Mouse (Mus musculus) stomach, embryonic 16.5 days (tissue): Measurements from ENCODE around the gene Nap1l1. TPM values are rescaled to one million over a fixed set of nuclear protein-coding genes. Genes with fewer than 3 reads are reported as not detected.

Source experiments
- ATAC-seq: fragments of 200-750 bp; cut with Nextera tagmentation; 2 replicates; pipeline ENCODE4 v1.8.0; 2017; ENCODE audit warnings: moderate number of reproducible peaks, moderate TSS enrichment; ENCODE audit not compliant: insufficient read depth, low FRiP score
- H3K27ac ChIP-seq: fragments of 300-500 bp; sonication (generic); 2 replicates; pipeline ENCODE4 v1.5.1; 2014; ENCODE audit warnings: low read length
- H3K27me3 ChIP-seq: fragments of 300-500 bp; sonication (generic); 2 replicates; pipeline ENCODE4 v1.6.1; 2014; ENCODE audit warnings: low read length, control low read depth, mixed read lengths; ENCODE audit not compliant: control insufficient read depth, insufficient read depth
- H3K36me3 ChIP-seq: fragments of 300-500 bp; sonication (generic); 2 replicates; pipeline ENCODE4 v1.6.1; 2014; ENCODE audit warnings: low read length; ENCODE audit not compliant: control insufficient read depth, insufficient read depth
- H3K4me1 ChIP-seq: fragments of 300-500 bp; sonication (generic); 2 replicates; pipeline ENCODE4 v1.6.1; 2014; ENCODE audit warnings: low read length, control low read depth, mixed read lengths; ENCODE audit not compliant: control insufficient read depth, insufficient read depth
- H3K4me2 ChIP-seq: fragments of 300-500 bp; sonication (generic); 2 replicates; pipeline ENCODE4 v1.6.1; 2014; ENCODE audit warnings: low read depth, low read length, mixed read lengths
- H3K4me3 ChIP-seq: fragments of 300-500 bp; sonication (generic); replicated peaks from 2 replicates; pipeline ENCODE4 v1.5.1; 2014; ENCODE audit warnings: mild to moderate bottlenecking, low read length
- H3K9ac ChIP-seq: fragments of 300-500 bp; sonication (generic); 2 replicates; pipeline ENCODE4 v1.6.1; 2014; ENCODE audit warnings: low read length
- H3K9me3 ChIP-seq: fragments of 300-500 bp; sonication (generic); replicated peaks from 2 replicates; pipeline ENCODE4 v1.6.1; 2016; ENCODE audit warnings: low read length, control low read depth; ENCODE audit not compliant: control insufficient read depth
- WGBS: fragments of 180-500 bp; shearing (Covaris S2); extraction: QIAGEN DNeasy Blood & Tissue Kit; methylation state at CpG from one replicate; pipeline ENCODE4 v1.1.7; 2014; 5-methylcytosine and 5-hydroxymethylcytosine counted together
- polyA plus RNA-seq: library from polyadenylated mRNA; unstranded; fragments of >200 nt; fragmentation: Nextera tagmentation; extraction: Ambion mirVana; gene quantifications from 2 replicates; pipeline ENCODE4 v1.2.1, GENCODE M21; 2015

Gene Nap1l1
- polyA plus RNA-seq, 1 experiment from 2014 or later, result 180 TPM

DNA sequence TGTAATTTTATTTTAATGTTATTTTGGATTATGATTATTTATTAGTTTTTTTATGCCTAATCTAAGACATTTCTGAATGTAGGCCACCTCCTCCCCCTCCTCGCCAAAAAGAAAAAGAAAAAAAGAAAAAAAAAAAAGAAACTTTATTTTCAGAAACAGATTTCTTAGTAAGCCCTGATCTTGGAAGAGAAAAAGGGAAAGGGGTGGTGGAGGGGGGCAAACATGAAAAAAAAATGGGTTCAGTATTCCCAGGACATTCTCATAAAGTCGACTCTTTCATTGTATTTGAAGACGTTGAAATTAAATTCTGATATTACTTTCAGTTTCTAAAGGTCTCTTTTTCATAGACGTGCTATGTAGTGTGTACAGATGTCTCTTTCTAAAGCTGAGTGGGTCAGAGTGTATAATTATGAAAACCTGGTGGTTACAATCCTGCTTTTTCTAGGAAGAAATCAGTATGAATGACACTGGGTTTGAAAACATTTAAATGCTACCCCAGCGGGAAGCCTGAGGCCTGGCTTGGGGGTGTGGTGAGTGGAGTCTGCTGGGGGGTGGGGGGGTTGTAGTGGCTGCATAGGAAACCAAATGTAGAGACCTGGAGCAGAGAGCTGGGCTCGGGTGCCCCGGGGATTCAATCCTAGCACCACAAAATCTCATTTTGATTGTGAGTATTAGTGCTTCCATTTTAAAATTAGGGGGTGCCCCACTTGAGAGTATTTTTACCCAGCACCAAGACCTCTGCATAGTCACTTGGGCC, 35.5 kb downstream of the Nap1l1 start:
- Histone ChIP-seq H3K9me3 (no peaks in the 10 kb centered on the region), H3K4me3 (peak overlapping the region; percentile 95), H3K36me3 (no peaks in the 10 kb centered on the region), H3K4me1 (peaks cover 29% of the 10 kb centered on the region), H3K27ac (peak overlapping the region; percentile 98), H3K4me2 (peak overlapping the region; percentile 95), H3K9ac (peak overlapping the region; percentile 98), H3K27me3 (no peaks in the 10 kb centered on the region)
- 13% methylated on average over 7 of the region's 7 CpGs for WGBS
- ATAC-seq, result no peak

DNA sequence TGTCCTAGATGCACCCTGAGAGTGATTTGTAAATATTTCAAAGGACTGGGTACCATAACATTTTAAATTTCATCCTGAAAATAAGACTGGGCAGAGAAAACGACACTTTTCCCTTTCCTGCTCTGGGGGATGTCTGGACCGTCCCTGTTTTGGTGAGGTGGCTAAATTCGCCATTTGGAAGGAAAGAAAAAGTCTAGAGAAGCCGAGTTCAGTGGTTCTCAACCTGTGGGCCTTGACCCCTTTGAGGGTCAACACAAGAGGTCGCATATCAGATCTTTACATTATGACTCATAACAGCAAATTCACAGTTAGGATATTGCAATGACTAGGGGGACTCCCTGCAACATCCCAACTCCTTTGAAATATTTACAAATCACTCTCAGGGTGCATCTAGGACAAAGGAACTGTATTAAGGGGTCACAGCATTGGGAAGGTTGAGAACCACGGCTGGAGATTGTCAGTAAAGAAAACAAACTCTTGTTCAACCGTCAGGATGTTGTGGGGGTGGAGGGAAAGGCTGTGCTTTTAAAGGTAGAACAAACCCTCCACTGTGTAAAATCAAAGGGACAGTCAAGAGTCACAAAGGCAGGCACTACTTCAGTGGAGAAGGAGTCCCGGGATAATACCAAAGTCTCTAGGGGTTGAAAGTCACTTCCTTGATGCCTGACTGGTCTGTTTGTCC, 36.2 kb downstream of the Nap1l1 start:
- Histone ChIP-seq H3K4me2 (peak overlapping the region; percentile 95), H3K9ac (peak overlapping the region; percentile 74), H3K4me1 (peaks cover 25% of the 10 kb centered on the region), H3K4me3 (peak overlapping the region; percentile 95), H3K27me3 (no peaks in the 10 kb centered on the region), H3K36me3 (no peaks in the 10 kb centered on the region), H3K9me3 (no peaks in the 10 kb centered on the region), H3K27ac (peak overlapping the region; percentile 66)
- WGBS, result 24% methylated on average over 8 of the region's 8 CpGs
- ATAC-seq, result no peak

DNA sequence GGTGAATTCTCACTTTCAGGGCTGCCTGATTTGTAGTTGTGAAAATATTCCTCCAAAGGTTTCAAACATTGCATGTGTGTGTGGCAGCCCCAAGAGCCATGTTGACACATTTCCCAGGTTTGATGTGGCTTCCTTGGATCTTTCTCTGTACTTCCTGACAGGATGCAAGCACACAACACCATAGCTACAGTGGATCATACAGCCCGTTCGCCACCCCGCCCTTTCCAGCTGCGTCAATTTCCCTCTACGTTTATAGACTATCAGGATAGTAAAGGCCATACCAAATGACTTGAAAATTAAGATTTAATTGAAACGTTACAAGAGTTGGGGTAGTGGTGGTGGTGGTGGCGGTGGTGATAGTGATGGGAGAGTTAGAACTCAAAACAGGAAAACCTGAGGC, 37.0 kb downstream of the Nap1l1 start:
- peaks cover 27% of the 10 kb centered on the region for H3K4me1 ChIP-seq
- ATAC-seq, result no peak
- no peaks in the 10 kb centered on the region for H3K36me3 ChIP-seq
- WGBS, result 66% methylated on average over 7 of the region's 7 CpGs
- H3K9me3 ChIP-seq, result no peaks in the 10 kb centered on the region
- H3K4me2 ChIP-seq, result peak overlapping the region; percentile 95
- H3K9ac ChIP-seq, result no peak overlapping the region
- H3K27me3 ChIP-seq, result no peaks in the 10 kb centered on the region
- no peak overlapping the region; the same call in 1 of the 2 replicates for H3K4me3 ChIP-seq
- H3K27ac ChIP-seq, result peak overlapping the region; percentile 66

DNA sequence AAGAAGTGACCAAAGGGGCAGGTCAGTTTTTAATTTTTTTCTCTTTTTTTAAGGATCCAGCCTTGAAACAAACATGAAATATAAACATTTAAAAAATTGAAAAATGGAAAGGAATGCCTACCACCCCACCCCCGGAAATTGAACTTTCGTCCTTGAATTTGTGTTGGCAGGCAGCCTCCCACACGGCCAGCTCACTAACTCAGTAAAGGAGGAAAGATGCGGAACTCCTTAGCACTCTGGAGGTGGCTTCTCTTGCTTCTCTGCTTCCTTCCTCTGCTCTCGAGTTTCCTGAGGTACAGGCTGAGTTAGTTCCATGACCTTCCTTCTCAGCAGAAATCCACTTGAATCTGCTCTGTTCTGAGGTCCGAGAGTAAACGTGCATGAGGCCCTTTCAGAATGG, 37.8 kb downstream of the Nap1l1 start:
- no peak overlapping the region for H3K9ac ChIP-seq

DNA sequence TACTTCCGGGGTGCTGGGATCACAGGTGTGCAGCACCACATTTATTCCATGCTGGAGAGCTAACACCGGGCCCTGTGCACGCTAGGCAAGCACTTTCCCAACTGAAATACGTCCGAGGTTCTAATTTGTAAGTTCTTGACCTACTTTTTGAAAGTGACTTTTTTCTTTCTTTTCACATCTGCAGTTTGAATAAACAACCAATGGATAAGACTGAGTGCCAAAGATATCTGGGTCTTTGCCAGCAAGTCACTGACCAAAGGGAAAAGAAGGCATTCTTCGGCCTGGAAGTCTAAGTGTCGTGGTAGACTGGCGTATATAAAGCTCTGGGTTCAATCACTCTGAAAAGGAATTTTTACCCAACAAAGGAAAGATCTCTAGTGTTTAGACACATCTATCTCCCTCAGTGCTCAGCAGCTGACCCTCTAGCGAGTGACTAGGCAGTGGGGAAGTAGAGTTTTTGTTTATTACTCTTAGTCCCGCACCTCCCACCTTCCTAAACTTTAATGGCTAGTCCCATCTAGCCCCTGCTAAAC, 39.1 kb downstream of the Nap1l1 start:
- peaks cover 43% of the 10 kb centered on the region for H3K4me1 ChIP-seq
- no peaks in the 10 kb centered on the region for H3K27me3 ChIP-seq
- no peaks in the 10 kb centered on the region for H3K9me3 ChIP-seq
- H3K27ac ChIP-seq, result peak overlapping the region; percentile 21
- H3K36me3 ChIP-seq, result no peaks in the 10 kb centered on the region
- H3K9ac ChIP-seq, result no peak overlapping the region
- ATAC-seq, result no peak
- no peak overlapping the region for H3K4me3 ChIP-seq
- 40% methylated on average over 10 of the region's 10 CpGs for WGBS
- H3K4me2 ChIP-seq, result no peak overlapping the region

More for the DNA sequence above, 37.8 kb downstream of the Nap1l1 start:
- Histone ChIP-seq H3K27ac (peak overlapping the region; percentile 56), H3K27me3 (no peaks in the 10 kb centered on the region), H3K4me3 (no peak overlapping the region), H3K4me1 (peaks cover 32% of the 10 kb centered on the region), H3K36me3 (no peaks in the 10 kb centered on the region), H3K4me2 (no peak overlapping the region), H3K9me3 (no peaks in the 10 kb centered on the region)
- ATAC-seq, result no peak
- WGBS, result 34% methylated on average over 7 of the region's 7 CpGs

DNA sequence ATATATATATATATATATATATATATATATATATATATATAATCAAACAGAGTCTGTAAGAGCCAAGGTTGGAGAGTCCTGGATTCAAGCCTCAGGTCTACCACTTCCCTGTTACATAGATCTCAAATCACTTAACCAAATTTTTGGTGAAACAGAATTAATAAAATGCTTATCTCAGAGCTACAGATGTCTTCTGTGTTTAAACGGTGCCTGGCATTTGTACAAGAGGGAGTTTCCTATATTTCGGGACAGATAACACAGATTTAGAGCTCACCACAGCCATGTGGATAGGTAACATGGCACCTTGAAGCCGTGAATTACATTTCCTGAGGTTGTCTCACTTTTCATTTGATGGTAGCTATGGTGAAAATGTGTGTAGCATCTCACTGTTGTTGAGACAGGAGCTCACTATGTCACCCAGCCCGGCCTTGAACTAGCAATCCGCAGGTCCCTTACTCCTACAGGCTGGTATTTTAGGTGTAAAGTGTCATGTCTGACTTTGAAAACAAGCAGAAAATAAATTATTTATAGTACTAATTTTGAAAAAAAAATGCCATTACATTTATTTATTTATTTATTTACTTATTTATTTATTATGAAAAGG, 41.4 kb downstream of the Nap1l1 start:
- Histone ChIP-seq H3K27me3 (no peaks in the 10 kb centered on the region), H3K36me3 (no peaks in the 10 kb centered on the region), H3K4me3 (no peak overlapping the region), H3K9me3 (no peaks in the 10 kb centered on the region), H3K4me1 (peaks cover 44% of the 10 kb centered on the region), H3K9ac (no peak overlapping the region), H3K4me2 (no peak overlapping the region), H3K27ac (no peak overlapping the region)
- WGBS, result 82% methylated on average over 5 of the region's 5 CpGs
- ATAC-seq, result no peak

DNA sequence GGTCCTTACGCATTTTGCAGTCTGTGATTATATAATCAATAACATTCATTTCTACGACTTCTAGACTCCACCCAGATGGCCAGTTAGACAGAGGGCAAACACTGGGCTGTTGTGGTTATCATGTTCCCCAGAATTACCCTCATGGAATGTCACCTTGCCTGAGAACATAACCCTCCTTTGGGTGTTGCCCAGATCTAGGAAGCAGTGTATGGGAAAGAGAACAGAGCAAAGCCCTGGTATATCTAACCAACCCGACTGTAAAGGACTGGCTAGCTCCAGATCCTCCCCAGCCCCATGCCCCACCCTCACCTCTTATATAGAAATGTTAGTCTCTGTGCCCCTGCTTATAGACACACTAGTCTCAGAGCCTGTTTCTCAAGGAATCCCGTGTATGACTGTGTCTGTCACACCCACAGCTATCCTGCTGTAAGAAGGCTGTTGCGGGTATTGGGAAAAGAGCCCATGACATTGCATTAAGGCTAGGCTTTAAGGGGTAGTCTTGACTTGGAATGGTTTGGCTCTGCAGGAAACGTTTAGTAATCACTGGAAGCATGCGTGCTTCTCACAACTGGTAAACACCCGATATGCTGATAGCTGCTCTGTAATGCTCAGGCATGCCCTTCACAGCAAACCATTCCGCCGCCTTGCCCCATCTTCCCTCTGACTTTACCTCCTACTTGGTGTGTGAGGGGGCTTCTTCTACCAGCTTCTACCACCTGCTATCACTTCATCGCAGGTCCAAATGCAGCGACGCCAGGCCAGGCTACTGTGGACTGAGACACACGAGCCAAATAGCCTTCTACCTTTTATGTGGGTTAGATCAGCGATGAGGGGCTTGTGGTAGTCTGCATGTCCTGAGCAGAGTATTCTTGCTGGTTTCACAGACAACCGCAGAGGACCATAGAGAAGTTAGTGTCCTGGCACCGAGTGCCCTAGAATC, 42.3 kb downstream of the Nap1l1 start:
- H3K4me1 ChIP-seq, result peaks cover 41% of the 10 kb centered on the region
- H3K36me3 ChIP-seq, result no peaks in the 10 kb centered on the region
- H3K27ac ChIP-seq, result peak overlapping the region; percentile 63
- H3K27me3 ChIP-seq, result no peaks in the 10 kb centered on the region
- no peaks in the 10 kb centered on the region for H3K9me3 ChIP-seq
- H3K4me3 ChIP-seq, result no peak overlapping the region
- 64% methylated on average over 17 of the region's 17 CpGs for WGBS
- H3K9ac ChIP-seq, result no peak overlapping the region
- ATAC-seq, result 0 out of 2 replicates have a peak, but pooled peaks have one; percentile 18
- H3K4me2 ChIP-seq, result peak overlapping the region; percentile 33; the same call in 1 of the 2 replicates

DNA sequence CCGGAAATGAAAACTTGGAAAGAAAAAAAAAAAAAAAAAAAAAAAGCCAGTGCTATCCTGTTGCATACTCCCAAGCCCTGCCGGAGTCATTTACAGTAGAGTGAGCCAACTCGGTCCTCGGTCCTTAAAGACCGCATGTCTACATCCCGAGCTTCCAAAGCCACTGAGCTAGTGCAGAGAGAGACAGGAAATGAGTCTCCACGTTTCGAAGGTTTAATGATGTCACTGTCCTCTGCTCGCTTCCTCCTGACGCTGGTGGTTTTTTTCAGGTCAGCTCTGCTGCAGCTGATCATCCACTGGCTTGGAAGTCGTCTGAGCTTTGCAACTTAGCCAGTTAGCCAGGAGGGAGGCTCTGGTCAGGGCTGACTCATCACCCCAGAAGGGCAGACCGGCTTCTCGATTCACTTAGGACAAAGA, 43.2 kb downstream of the Nap1l1 start:
- peak; percentile 71; the same call in 1 of the 2 replicates for ATAC-seq
- no peaks in the 10 kb centered on the region for H3K36me3 ChIP-seq
- H3K4me1 ChIP-seq, result peaks cover 38% of the 10 kb centered on the region
- no peak overlapping the region for H3K4me3 ChIP-seq
- H3K27ac ChIP-seq, result peak overlapping the region; percentile 63
- H3K4me2 ChIP-seq, result peak overlapping the region; percentile 33
- 0 out of 2 replicates have a peak overlapping the region, but pooled peaks have one; percentile 16 for H3K9ac ChIP-seq
- 13% methylated on average over 13 of the region's 13 CpGs for WGBS
- H3K27me3 ChIP-seq, result no peaks in the 10 kb centered on the region
- H3K9me3 ChIP-seq, result no peaks in the 10 kb centered on the region
